Mouse (Mus musculus) limb, embryonic 14.5 days (tissue): ENCODE results near the gene Chd9. TPM values are rescaled to one million over a fixed set of nuclear protein-coding genes. Genes with fewer than 3 reads are reported as not detected.

Experiments
- ATAC-seq: fragments of 200-750 bp; cut with Nextera tagmentation; 2 replicates; pipeline ENCODE4 v1.8.0; 2017; ENCODE audit warnings: low read depth, moderate number of reproducible peaks, moderate TSS enrichment; ENCODE audit not compliant: low FRiP score
- DNase-seq: peaks from one replicate; pipeline ENCODE4 v3.0.0-alpha.2; 2015; ENCODE audit warnings: low spot score
- H3K27ac ChIP-seq: fragments of 300-500 bp; sonication (generic); replicated peaks from 2 replicates; pipeline ENCODE4 v1.5.1; 2014; ENCODE audit warnings: low read depth, mild to moderate bottlenecking, low read length, moderate library complexity, mixed read lengths
- H3K27me3 ChIP-seq: fragments of 300-500 bp; sonication (generic); 2 replicates; pipeline ENCODE4 v1.6.1; 2014; ENCODE audit warnings: low read length, mixed read lengths; ENCODE audit not compliant: control insufficient read depth, insufficient read depth
- H3K36me3 ChIP-seq: fragments of 300-500 bp; sonication (generic); 2 replicates; pipeline ENCODE4 v1.6.1; 2014; ENCODE audit warnings: mild to moderate bottlenecking, low read length, moderate library complexity, mixed read lengths; ENCODE audit not compliant: control insufficient read depth, insufficient read depth
- H3K4me1 ChIP-seq: fragments of 300-500 bp; sonication (generic); 2 replicates; pipeline ENCODE4 v1.6.1; 2014; ENCODE audit warnings: antibody characterized with exemption, low read length, mixed read lengths; ENCODE audit not compliant: control insufficient read depth, insufficient read depth
- H3K4me2 ChIP-seq: fragments of 300-500 bp; sonication (generic); replicated peaks from 2 replicates; pipeline ENCODE4 v1.6.1; 2014; ENCODE audit warnings: low read depth, mild to moderate bottlenecking, low read length, moderate library complexity; ENCODE audit not compliant: severe bottlenecking
- H3K4me3 ChIP-seq: fragments of 300-500 bp; sonication (generic); replicated peaks from 2 replicates; pipeline ENCODE4 v1.5.1; 2014; ENCODE audit warnings: low read length
- H3K9ac ChIP-seq: fragments of 300-500 bp; sonication (generic); 2 replicates; pipeline ENCODE4 v1.6.1; 2014; ENCODE audit warnings: mild to moderate bottlenecking, low read depth, low read length, moderate library complexity; ENCODE audit not compliant: severe bottlenecking
- H3K9me3 ChIP-seq: fragments of 300-500 bp; sonication (generic); 2 replicates; pipeline ENCODE4 v1.6.1; 2016; ENCODE audit warnings: low read length; ENCODE audit not compliant: control insufficient read depth
- POLR2A ChIP-seq: fragments of 200-500 bp; IDR thresholded peaks from 2 replicates; pipeline ENCODE4 v1.8.0; 2012; ENCODE audit warnings: inconsistent platforms, mild to moderate bottlenecking, moderate library complexity, borderline replicate concordance; ENCODE audit not compliant: insufficient read depth, insufficient read length; ENCODE audit errors: extremely low read depth
- WGBS: fragments of 180-500 bp; shearing (Covaris S2); extraction: QIAGEN DNeasy Blood & Tissue Kit; methylation state at CpG from one replicate; pipeline ENCODE4 v1.1.7; 2014; 5-methylcytosine and 5-hydroxymethylcytosine counted together
- polyA plus RNA-seq, 2 experiments: library from polyadenylated mRNA; depleted of rRNA in 1 of 2; stranded (reverse) in 1 of 2; unstranded in 1 of 2; fragments of >200 nt; fragmentation: Nextera tagmentation in 1 of 2; extraction: Ambion mirVana in 1 of 2; gene quantifications; 2 replicates each; pipeline versions ENCODE4 v1.2.1 to v1.2.3; 2012 to 2014

The Chd9 gene
- polyA plus RNA-seq, 2 experiments, result 97.2 to 143 TPM

- no peak overlapping the region for H3K4me2 ChIP-seq
- 17% methylated on average over 11 of the region's 11 CpGs for WGBS
- no peak for TF ChIP-seq POLR2A
- no peaks in the 10 kb centered on the region for H3K36me3 ChIP-seq
- 0 out of 2 replicates have a peak, but pooled peaks cover 2% of the 10 kb centered on the region for H3K4me1 ChIP-seq
- peak; percentile 49 for DNase-seq
- no peak overlapping the region for H3K4me3 ChIP-seq
- H3K27ac ChIP-seq, result no peak overlapping the region
- no peaks in the 10 kb centered on the region for H3K27me3 ChIP-seq
- H3K9me3 ChIP-seq, result no peaks in the 10 kb centered on the region
- ATAC-seq, result no peak
- no peak overlapping the region for H3K9ac ChIP-seq
Observed at GRCm38 (mm10) chr8:90822443-90822842, 5.7 kb upstream of the Chd9 start.

DNA sequence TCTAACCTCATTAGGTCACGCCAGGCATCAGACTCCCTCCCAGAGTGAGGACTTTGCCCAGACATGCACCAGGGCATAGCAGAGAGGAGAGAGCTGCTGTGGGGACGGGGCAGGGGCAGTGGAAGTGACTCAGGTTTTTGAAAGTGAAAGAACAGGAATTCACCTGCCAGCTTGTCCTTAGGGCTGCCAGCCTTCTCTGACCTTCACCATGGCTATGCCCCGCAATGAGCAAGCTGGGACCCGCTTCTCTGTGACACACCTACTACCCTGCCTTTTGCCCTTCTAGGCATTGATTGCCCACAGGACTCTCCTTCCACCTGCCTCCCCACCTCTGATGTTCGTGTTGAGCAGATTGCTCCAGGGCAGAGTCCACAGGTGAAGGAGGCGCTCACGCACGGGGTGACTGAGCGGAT, 2.7 kb upstream of the Chd9 start:
- H3K9me3 ChIP-seq, result no peaks in the 10 kb centered on the region
- DNase-seq (no peak), ATAC-seq (no peak)
- peaks cover 12% of the 10 kb centered on the region for H3K4me1 ChIP-seq
- no peak overlapping the region for H3K27ac ChIP-seq
- no peaks in the 10 kb centered on the region for H3K36me3 ChIP-seq
- H3K4me2 ChIP-seq, result no peak overlapping the region
- H3K4me3 ChIP-seq, result no peak overlapping the region
- H3K27me3 ChIP-seq, result no peaks in the 10 kb centered on the region
- WGBS, result 83% methylated on average over 9 of the region's 9 CpGs
- no peak for TF ChIP-seq POLR2A
- no peak overlapping the region for H3K9ac ChIP-seq

DNA sequence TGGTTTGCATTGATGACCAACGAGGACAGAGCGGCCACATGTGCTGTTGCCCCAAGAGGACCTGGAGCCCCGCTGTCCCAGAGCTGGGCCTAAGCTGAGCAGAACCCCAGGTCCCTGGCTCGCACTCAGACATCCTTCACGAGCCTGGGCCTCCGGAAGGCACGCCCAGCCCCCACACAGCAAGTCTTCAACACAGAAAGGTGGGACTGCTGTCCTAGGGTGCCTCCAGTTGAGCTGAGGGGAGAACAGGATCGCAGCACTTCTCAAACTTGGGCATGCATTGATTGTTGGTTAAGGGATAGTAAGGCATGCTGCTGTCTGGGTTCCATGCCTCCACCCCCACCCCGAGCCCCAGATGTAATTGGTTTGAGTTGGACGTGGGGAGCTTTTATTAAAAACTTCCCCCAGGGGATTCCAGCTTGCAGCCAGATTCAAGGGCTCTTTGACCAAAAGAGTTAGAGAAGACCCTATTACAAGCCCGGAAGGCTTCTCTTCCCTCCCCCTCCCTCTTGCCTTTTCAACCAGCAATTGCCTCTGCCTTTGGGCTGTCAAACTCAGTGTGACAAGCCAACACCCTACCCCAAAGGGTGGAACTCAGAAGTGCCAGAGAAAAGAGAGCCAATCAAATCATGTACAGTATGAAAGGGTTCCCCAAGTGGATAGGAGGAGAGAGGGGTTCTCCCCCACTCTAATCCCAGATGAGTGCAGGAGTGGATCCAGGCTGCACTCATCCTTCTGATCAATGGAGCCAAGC, 1.0 kb downstream of the Chd9 start:
- WGBS, result 4% methylated on average over 11 of the region's 11 CpGs
- peaks cover 15% of the 10 kb centered on the region for H3K4me1 ChIP-seq
- peak; percentile 69 for ATAC-seq
- DNase-seq, result peak; percentile 62
- peak overlapping the region; percentile 82 for H3K4me2 ChIP-seq
- H3K27me3 ChIP-seq, result no peaks in the 10 kb centered on the region
- H3K27ac ChIP-seq, result peak overlapping the region; percentile 79
- no peaks in the 10 kb centered on the region for H3K36me3 ChIP-seq
- H3K9ac ChIP-seq, result peak overlapping the region; percentile 62
- no peaks in the 10 kb centered on the region for H3K9me3 ChIP-seq
- H3K4me3 ChIP-seq, result peak overlapping the region; percentile 61
- 0 out of 2 replicates have a peak, but pooled peaks have one; percentile 3 for TF ChIP-seq POLR2A

- peak overlapping the region; percentile 61; the same call in 1 of the 2 replicates for H3K4me3 ChIP-seq
- DNase-seq (no peak), ATAC-seq (no peak)
- H3K27me3 ChIP-seq, result no peaks in the 10 kb centered on the region
- peaks cover 15% of the 10 kb centered on the region for H3K4me1 ChIP-seq
- 79% methylated on average over 1 of the region's 1 CpGs for WGBS
- H3K4me2 ChIP-seq, result peak overlapping the region; percentile 82
- no peak overlapping the region for H3K27ac ChIP-seq
- TF ChIP-seq POLR2A, result no peak
- no peak overlapping the region for H3K9ac ChIP-seq
- H3K36me3 ChIP-seq, result no peaks in the 10 kb centered on the region
- H3K9me3 ChIP-seq, result no peaks in the 10 kb centered on the region
Observed at GRCm38 (mm10) chr8:90829825-90830224, 1.7 kb downstream of the Chd9 start.

GRCm38 (mm10) chr8:90830980-90831379, 2.8 kb downstream of the Chd9 start:
- no peak for ATAC-seq
- H3K9me3 ChIP-seq, result no peaks in the 10 kb centered on the region
- H3K36me3 ChIP-seq, result no peaks in the 10 kb centered on the region
- 58% methylated on average over 8 of the region's 8 CpGs for WGBS
- H3K27me3 ChIP-seq, result no peaks in the 10 kb centered on the region
- H3K4me1 ChIP-seq, result peaks cover 15% of the 10 kb centered on the region
- no peak for TF ChIP-seq POLR2A
- no peak overlapping the region for H3K27ac ChIP-seq
- no peak overlapping the region for H3K4me3 ChIP-seq
- no peak for DNase-seq
- H3K9ac ChIP-seq, result no peak overlapping the region
- no peak overlapping the region for H3K4me2 ChIP-seq
